Mouse (Mus musculus) MEL (cell line): ENCODE results near the gene Tubgcp4. TPM values are rescaled to one million over a fixed set of nuclear protein-coding genes. Genes with fewer than 3 reads are reported as not detected.

ENCODE experiments used
- DNase-seq: peaks from one replicate; pipeline ENCODE4 v3.0.0; 2011; ENCODE audit warnings: low read depth, low spot score
- H3K27ac ChIP-seq: 2 replicates; pipeline ENCODE4 v1.5.1; 2012; ENCODE audit warnings: low read depth, mild to moderate bottlenecking, control low read depth, low read length, moderate library complexity; ENCODE audit not compliant: control insufficient read depth
- H3K27me3 ChIP-seq, 2 experiments: fragments of 150-350 bp in 1 of 2; sonication (generic) in 1 of 2; 2 replicates each; pipeline ENCODE4 v1.6.1; 2012; ENCODE audit warnings: low read length in 2 of 2, mild to moderate bottlenecking in 2 of 2, improper control_type of control experiment in 1 of 2, moderate library complexity in 1 of 2; ENCODE audit not compliant: insufficient read depth in 2 of 2, control insufficient read depth in 1 of 2
- H3K36me3 ChIP-seq, 2 experiments: 2 replicates each; pipeline ENCODE4 v1.6.1; 2012 to 2014; ENCODE audit warnings: low read length in 2 of 2, improper control_type of control experiment in 1 of 2, inconsistent platforms in 1 of 2, mild to moderate bottlenecking in 1 of 2; ENCODE audit not compliant: insufficient read depth in 2 of 2, control insufficient read depth in 1 of 2
- H3K4me1 ChIP-seq, 2 experiments: fragments of 150-350 bp in 1 of 2; sonication (generic) in 1 of 2; 2 replicates each; pipeline ENCODE4 v1.6.1; 2012; ENCODE audit warnings: low read length in 2 of 2, improper control_type of control experiment in 1 of 2, mild to moderate bottlenecking in 1 of 2; ENCODE audit not compliant: insufficient read depth in 2 of 2, control insufficient read depth in 1 of 2
- H3K4me3 ChIP-seq, 2 experiments: fragments of 150-350 bp in 1 of 2; sonication (generic) in 1 of 2; 2 replicates each; pipeline ENCODE4 v1.5.1; 2012; ENCODE audit warnings: low read depth in 2 of 2, low read length in 2 of 2, mild to moderate bottlenecking in 2 of 2, moderate library complexity in 2 of 2, control low read depth in 1 of 2, improper control_type of control experiment in 1 of 2; ENCODE audit not compliant: control insufficient read depth in 1 of 2, insufficient read depth in 1 of 2
- H3K79me2 ChIP-seq: 2 replicates; pipeline ENCODE4 v1.6.1; 2012; ENCODE audit warnings: mild to moderate bottlenecking, low read length, moderate library complexity; ENCODE audit not compliant: control insufficient read depth, poor library complexity, insufficient read depth
- H3K9ac ChIP-seq: 2 replicates; pipeline ENCODE4 v1.6.1; 2012; ENCODE audit warnings: low read depth, mild to moderate bottlenecking, control low read depth, low read length, moderate library complexity; ENCODE audit not compliant: control insufficient read depth, poor library complexity, severe bottlenecking
- H3K9me3 ChIP-seq: fragments of 150-350 bp; sonication (generic); replicated peaks from 2 replicates; pipeline ENCODE4 v1.6.1; 2012; ENCODE audit warnings: mild to moderate bottlenecking, low read length, improper control_type of control experiment, moderate library complexity; ENCODE audit not compliant: insufficient read depth
- CHD1 ChIP-seq: IDR thresholded peaks from 2 replicates; pipeline ENCODE4 v1.6.1; 2012; ENCODE audit warnings: low read depth, mild to moderate bottlenecking, inconsistent platforms, low read length, improper control_type of control experiment
- CTCF ChIP-seq, 3 experiments: IDR thresholded peaks in 2 of 3; conservative IDR thresholded peaks in 1 of 3; 2 replicates each; pipeline ENCODE4 v1.5.1; 2011 to 2012; ENCODE audit warnings: low read length in 3 of 3, low read depth in 2 of 3, mild to moderate bottlenecking in 2 of 3, improper control_type of control experiment in 1 of 3, inconsistent platforms in 1 of 3, mixed read lengths in 1 of 3, moderate library complexity in 1 of 3; ENCODE audit not compliant: control insufficient read depth in 1 of 3, insufficient read depth in 1 of 3, poor library complexity in 1 of 3, severe bottlenecking in 1 of 3
- E2F4 ChIP-seq: IDR thresholded peaks from 2 replicates; pipeline ENCODE4 v1.6.1; 2011; ENCODE audit warnings: low read depth, low read length, improper control_type of control experiment, borderline replicate concordance
- ELF1 ChIP-seq: IDR thresholded peaks from 2 replicates; pipeline ENCODE4 v1.6.1; 2014; ENCODE audit warnings: low read depth, mild to moderate bottlenecking, inconsistent platforms, low read length, improper control_type of control experiment, moderate library complexity
- ETS1 ChIP-seq: IDR thresholded peaks from 2 replicates; pipeline ENCODE4 v1.6.1; 2012; ENCODE audit warnings: low read depth, mild to moderate bottlenecking, inconsistent platforms, low read length, improper control_type of control experiment, moderate library complexity
- GABPA ChIP-seq: IDR thresholded peaks from 2 replicates; pipeline ENCODE4 v1.6.1; 2012; ENCODE audit warnings: low read depth, mild to moderate bottlenecking, inconsistent platforms, low read length, improper control_type of control experiment, moderate library complexity
- GATA1 ChIP-seq: IDR thresholded peaks from 2 replicates; pipeline ENCODE4 v1.6.1; 2011; ENCODE audit warnings: low read depth, low read length, improper control_type of control experiment
- JUND ChIP-seq: IDR thresholded peaks from 2 replicates; pipeline ENCODE4 v1.6.1; 2011; ENCODE audit warnings: low read depth, mild to moderate bottlenecking, improper control_type of control experiment, low read length
- KAT2A ChIP-seq: conservative IDR thresholded peaks from 2 replicates; pipeline ENCODE4 v1.6.1; 2012; ENCODE audit warnings: low read depth, low read length, improper control_type of control experiment, inconsistent platforms
- MAFK ChIP-seq: IDR thresholded peaks from 2 replicates; pipeline ENCODE4 v1.6.1; 2011; ENCODE audit warnings: low read depth, mild to moderate bottlenecking, low read length, improper control_type of control experiment, borderline replicate concordance
- MAX ChIP-seq: IDR thresholded peaks from 2 replicates; pipeline ENCODE4 v1.6.1; 2011; ENCODE audit warnings: low read length, improper control_type of control experiment
- MYB ChIP-seq: IDR thresholded peaks from 2 replicates; pipeline ENCODE4 v1.6.1; 2011; ENCODE audit warnings: mild to moderate bottlenecking, low read depth, low read length, improper control_type of control experiment
- MYC ChIP-seq: IDR thresholded peaks from 2 replicates; pipeline ENCODE4 v1.6.1; 2011; ENCODE audit warnings: low read depth, mild to moderate bottlenecking, low read length, improper control_type of control experiment, moderate library complexity
- NELFE ChIP-seq: IDR thresholded peaks from 2 replicates; pipeline ENCODE4 v1.6.1; 2011; ENCODE audit warnings: low read depth, low read length, improper control_type of control experiment
- NRF1 ChIP-seq: IDR thresholded peaks from 2 replicates; pipeline ENCODE4 v1.6.1; 2014; ENCODE audit warnings: low read depth, mild to moderate bottlenecking, inconsistent platforms, low read length, improper control_type of control experiment, moderate library complexity; ENCODE audit not compliant: poor library complexity, insufficient read depth, severe bottlenecking
- POLR2A ChIP-seq, 2 experiments: IDR thresholded peaks; 2 replicates each; pipeline ENCODE4 v1.6.1; 2011 to 2012; ENCODE audit warnings: low read length in 2 of 2, mild to moderate bottlenecking in 2 of 2, control low read depth in 1 of 2, improper control_type of control experiment in 1 of 2, low read depth in 1 of 2, moderate library complexity in 1 of 2; ENCODE audit not compliant: control insufficient read depth in 1 of 2, insufficient read depth in 1 of 2, poor library complexity in 1 of 2
- POLR2AphosphoS5 ChIP-seq: IDR thresholded peaks from 2 replicates; pipeline ENCODE4 v1.6.1; 2012; ENCODE audit warnings: low read depth, borderline replicate concordance, mild to moderate bottlenecking, inconsistent platforms, low read length, moderate library complexity, mixed read lengths
- RAD21 ChIP-seq: IDR thresholded peaks from 2 replicates; pipeline ENCODE4 v1.6.1; 2011; ENCODE audit warnings: mild to moderate bottlenecking, low read depth, low read length, improper control_type of control experiment
- SMC3 ChIP-seq: IDR thresholded peaks from 2 replicates; pipeline ENCODE4 v1.6.1; 2011; ENCODE audit warnings: low read depth, low read length, improper control_type of control experiment
- TAL1 ChIP-seq: IDR thresholded peaks from 2 replicates; pipeline ENCODE4 v1.6.1; 2012; ENCODE audit warnings: mild to moderate bottlenecking, inconsistent platforms, low read length, moderate library complexity, mixed read lengths
- TBP ChIP-seq: IDR thresholded peaks from 2 replicates; pipeline ENCODE4 v1.8.0; 2011; ENCODE audit warnings: low read depth, low read length, improper control_type of control experiment
- ZC3H11A ChIP-seq: IDR thresholded peaks from 2 replicates; pipeline ENCODE4 v1.6.1; 2012; ENCODE audit warnings: low read depth, mild to moderate bottlenecking, inconsistent platforms, low read length, improper control_type of control experiment
- ZKSCAN1 ChIP-seq: IDR thresholded peaks from 2 replicates; pipeline ENCODE4 v1.6.1; 2012; ENCODE audit warnings: low read depth, mild to moderate bottlenecking, inconsistent platforms, low read length, improper control_type of control experiment, moderate library complexity
- ZMIZ1 ChIP-seq: IDR thresholded peaks from 2 replicates; pipeline ENCODE4 v1.6.1; 2012; ENCODE audit warnings: low read depth, mild to moderate bottlenecking, inconsistent platforms, low read length, improper control_type of control experiment, moderate library complexity
- polyA plus RNA-seq, 2 experiments: library from polyadenylated mRNA; stranded (reverse) in 1 of 2; unstranded in 1 of 2; fragments of >175 nt in 1 of 2; fragments of >200 nt in 1 of 2; gene quantifications; 2 replicates each; pipeline versions ENCODE4 v1.2.1 to v1.2.4; 2012; ENCODE audit warnings: low replicate concordance in 2 of 2, low read depth in 1 of 2; ENCODE audit not compliant: insufficient read length in 2 of 2, insufficient read depth in 1 of 2, missing spikeins in 1 of 2
- total RNA-seq: library from RNA; depleted of rRNA; stranded (reverse); fragments of 300-350 nt; gene quantifications from 2 replicates; pipeline ENCODE4 v1.2.3, GENCODE M21; 2012

Tubgcp4 gene
- total and polyA plus RNA-seq, 3 experiments: 31.3 to 38.9 TPM; not detected in 1

DNA sequence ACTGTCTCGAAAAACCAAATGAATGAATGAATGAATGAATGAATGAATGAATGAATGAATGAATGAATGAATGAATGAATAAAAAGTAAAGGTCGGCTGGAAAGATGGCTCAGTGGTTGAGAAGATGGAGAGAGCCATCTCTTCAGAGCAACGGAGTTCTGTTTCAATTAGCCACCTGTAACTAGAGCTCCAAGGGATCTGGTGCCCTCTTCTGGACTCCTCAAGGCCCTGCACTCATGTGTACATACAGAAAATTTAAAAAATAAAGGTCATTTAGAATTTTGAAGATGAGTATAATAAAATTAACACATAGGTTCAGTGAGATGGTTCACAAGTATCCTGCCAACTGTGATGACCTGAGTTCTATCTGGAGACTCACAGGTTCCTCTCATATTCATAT lies 17.4 kb upstream of the Tubgcp4 start:
- H3K79me2 ChIP-seq: no peaks in the 10 kb centered on the region
- peak; percentile 47 to 56 (median 56) for TF ChIP-seq CTCF (IDR thresholded peaks at IDR 0.05 in 2 of 3, conservative IDR thresholded peaks at IDR 0.05 in 1 of 3; ENCODE audit: control insufficient read depth in 1 of 3, insufficient read depth in 1 of 3, low read depth in 2 of 3, low read length in 3 of 3, poor library complexity in 1 of 3, severe bottlenecking in 1 of 3)
- no peak for TF ChIP-seq POLR2AphosphoS5
- TF ChIP-seq E2F4: no peak
- peak; percentile 47 for TF ChIP-seq RAD21
- TF ChIP-seq ZMIZ1: no peak
- no peak for TF ChIP-seq JUND
- TF ChIP-seq TBP: no peak
- peak; percentile 41; the same call in 1 of the 2 replicates for TF ChIP-seq SMC3
- 0 out of 2 replicates have a peak, but pooled peaks have one; percentile 23 for TF ChIP-seq ZC3H11A
- no peak for TF ChIP-seq NRF1
- TF ChIP-seq GABPA: no peak
- TF ChIP-seq, all 39 proteins: peak for 4
- H3K27ac ChIP-seq: no peak overlapping the region
- H3K27me3 ChIP-seq: no peaks in the 10 kb centered on the region
- peak; percentile 57 for DNase-seq
- no peaks in the 10 kb centered on the region for H3K9me3 ChIP-seq
- H3K4me3 ChIP-seq: no peak overlapping the region
- H3K36me3 ChIP-seq: peaks cover 0 to 14% of the 10 kb centered on the region in 2 experiments; a peak in 2 of 4 replicates
- H3K9ac ChIP-seq: no peak overlapping the region
- no peaks in the 10 kb centered on the region for H3K4me1 ChIP-seq

DNA sequence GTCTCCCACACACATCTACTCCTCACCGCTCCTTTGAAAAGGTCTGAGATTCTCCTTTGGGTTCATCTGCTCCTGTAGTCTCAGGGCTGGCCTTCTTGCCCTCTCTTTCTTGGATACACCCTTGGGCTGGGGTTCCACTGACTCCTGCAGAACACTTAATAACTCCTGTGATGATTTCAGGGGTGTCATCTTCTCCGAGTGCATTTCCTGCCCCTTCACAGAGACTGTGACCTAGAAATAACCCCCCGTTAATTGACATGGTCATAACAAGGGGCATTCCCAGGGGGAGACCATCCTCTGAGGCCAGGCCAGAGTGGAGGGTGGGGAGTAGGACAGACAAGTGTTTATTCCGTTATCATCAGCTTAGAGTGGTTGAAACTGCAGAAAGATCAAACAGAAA lies 1.3 kb upstream of the Tubgcp4 start:
- no peak for DNase-seq
- Histone ChIP-seq H3K9me3 (no peaks in the 10 kb centered on the region), H3K4me1 (peaks cover 0 to 10% of the 10 kb centered on the region in 2 experiments; a peak in 3 of 4 replicates), H3K4me3 (peak overlapping the region; percentile 95 to 99), H3K27me3 (no peaks in the 10 kb centered on the region), H3K9ac (peak overlapping the region; percentile 29; the same call in 1 of the 2 replicates), H3K27ac (no peak overlapping the region), H3K79me2 (peaks cover 29% of the 10 kb centered on the region), H3K36me3 (peaks cover 3 to 13% of the 10 kb centered on the region in 2 experiments; a peak in 3 of 4 replicates)
- TF ChIP-seq MAX (no peak), SMC3 (no peak)

DNA sequence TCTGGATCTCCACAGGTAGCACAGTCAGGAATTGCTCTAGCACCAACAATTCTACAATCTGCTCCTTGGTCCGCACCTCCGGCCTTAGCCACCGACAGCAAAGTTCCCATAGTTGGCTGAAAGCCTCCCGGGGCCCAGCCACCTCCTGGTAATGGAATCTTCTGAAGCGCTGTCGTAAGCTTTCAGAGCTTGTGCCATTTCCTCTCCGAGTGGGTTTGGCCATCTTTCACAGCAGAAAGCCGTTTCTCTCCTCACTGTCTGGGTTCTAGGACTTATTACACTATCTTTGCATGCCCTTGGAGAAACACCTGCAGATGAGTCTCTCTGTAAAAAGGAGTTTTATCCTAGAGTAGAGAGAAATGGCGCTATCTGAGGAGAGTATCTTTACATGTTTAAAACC lies 552 bp upstream of the Tubgcp4 start:
- H3K27me3 ChIP-seq: no peaks in the 10 kb centered on the region
- TF ChIP-seq MYC (no peak), GATA1 (no peak), NELFE (no peak), ETS1 (no peak), MAFK (no peak), ZMIZ1 (no peak), KAT2A (no peak), CHD1 (no peak), POLR2A (IDR thresholded peaks at IDR 0.05; ENCODE audit: control insufficient read depth in 1 of 2, insufficient read depth in 1 of 2, low read depth in 1 of 2, low read length in 2 of 2, poor library complexity in 1 of 2) (no peak), MYB (no peak), TAL1 (no peak), TBP (no peak), ELF1 (no peak), ZKSCAN1 (no peak), JUND (no peak)
- TF ChIP-seq, all 39 proteins: peak for 0
- Histone ChIP-seq H3K27ac (peak overlapping the region; percentile 9; the same call in 1 of the 2 replicates), H3K4me3 (peak overlapping the region; percentile 95 to 99), H3K9ac (peak overlapping the region; percentile 88), H3K9me3 (no peaks in the 10 kb centered on the region), H3K79me2 (peaks cover 29% of the 10 kb centered on the region), H3K36me3 (peaks cover 3 to 13% of the 10 kb centered on the region in 2 experiments; a peak in 3 of 4 replicates), H3K4me1 (peaks cover 0 to 10% of the 10 kb centered on the region in 2 experiments; a peak in 3 of 4 replicates)
- DNase-seq: peak; percentile 53
